Mouse (Mus musculus) heart, embryonic 12.5 days (tissue): ENCODE results near the gene Slc35e3. TPM values are rescaled to one million over a fixed set of nuclear protein-coding genes. Genes with fewer than 3 reads are reported as not detected.

Experiments used
- ATAC-seq: fragments of 200-750 bp; cut with Nextera tagmentation; 2 replicates; pipeline ENCODE4 v1.8.0; 2017; ENCODE audit warnings: moderate TSS enrichment, moderate library complexity; ENCODE audit not compliant: insufficient number of reproducible peaks, low FRiP score
- H3K27ac ChIP-seq: fragments of 300-500 bp; sonication (generic); 2 replicates; pipeline ENCODE4 v1.5.1; 2016; ENCODE audit warnings: mild to moderate bottlenecking, moderate library complexity; ENCODE audit not compliant: poor library complexity, severe bottlenecking
- H3K27me3 ChIP-seq: fragments of 300-500 bp; sonication (generic); replicated peaks from 2 replicates; pipeline ENCODE4 v1.6.1; 2016; ENCODE audit warnings: mild to moderate bottlenecking, moderate library complexity
- H3K36me3 ChIP-seq: fragments of 300-500 bp; sonication (generic); 2 replicates; pipeline ENCODE4 v1.6.1; 2016; ENCODE audit warnings: mild to moderate bottlenecking, moderate library complexity
- H3K4me1 ChIP-seq: fragments of 300-500 bp; sonication (generic); replicated peaks from 2 replicates; pipeline ENCODE4 v1.6.1; 2016; ENCODE audit warnings: mild to moderate bottlenecking
- H3K4me2 ChIP-seq: fragments of 300-500 bp; sonication (generic); 2 replicates; pipeline ENCODE4 v1.6.1; 2016; ENCODE audit warnings: mild to moderate bottlenecking, moderate library complexity
- H3K4me3 ChIP-seq: fragments of 300-500 bp; sonication (generic); 2 replicates; pipeline ENCODE4 v1.5.1; 2016; ENCODE audit warnings: mild to moderate bottlenecking
- H3K9ac ChIP-seq: fragments of 300-500 bp; sonication (generic); 2 replicates; pipeline ENCODE4 v1.6.1; 2016; ENCODE audit warnings: mild to moderate bottlenecking, moderate library complexity
- H3K9me3 ChIP-seq: fragments of 300-500 bp; sonication (generic); replicated peaks from 2 replicates; pipeline ENCODE4 v1.6.1; 2016; ENCODE audit warnings: mild to moderate bottlenecking, moderate library complexity
- WGBS: fragments of 180-500 bp; shearing (Covaris S2); methylation state at CpG from one replicate; pipeline ENCODE4 v1.1.7; 2016; 5-methylcytosine and 5-hydroxymethylcytosine counted together
- polyA plus RNA-seq: library from polyadenylated mRNA; unstranded; fragments of >200 nt; fragmentation: Nextera tagmentation; extraction: Ambion mirVana; gene quantifications from 2 replicates; pipeline ENCODE4 v1.2.1, GENCODE M21; 2016

The Slc35e3 gene
- polyA plus RNA-seq: 13.0 and 14.5 TPM in 2 replicates

DNA sequence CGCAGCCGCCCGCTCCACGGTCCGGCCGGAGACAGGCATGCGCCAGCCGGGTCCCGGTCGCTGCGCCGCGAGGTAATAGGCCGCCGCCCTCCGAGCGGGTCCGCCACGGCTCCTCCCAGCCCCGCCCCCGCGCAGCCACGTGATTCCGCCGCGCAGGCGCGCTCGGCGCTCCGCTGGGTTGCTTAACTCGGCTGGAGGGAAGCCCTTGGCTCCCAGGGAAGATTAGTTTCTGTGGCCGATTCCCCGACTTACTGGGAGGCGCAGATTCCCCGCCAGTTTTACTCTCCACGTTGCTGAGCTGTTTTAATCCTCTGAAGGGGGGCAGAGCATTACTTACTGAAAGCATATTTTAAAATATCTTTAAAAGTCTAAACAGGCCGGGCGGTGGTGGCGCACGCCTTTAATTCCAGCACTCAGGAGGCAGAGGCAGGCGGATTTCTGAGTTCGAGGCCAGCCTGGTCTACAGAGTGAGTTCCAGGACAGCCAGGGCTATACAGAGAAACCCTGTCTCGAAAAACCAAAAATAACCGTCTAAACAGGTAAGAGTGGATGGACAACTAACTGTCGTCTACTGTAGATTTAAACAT, at the start of gene Slc35e3:
Gene Slc35e3, minus strand, starts transcription at position 69 of the 587 bp plus-strand sequence.
- peaks cover 27% of the 10 kb centered on the region for H3K4me1 ChIP-seq
- WGBS: 12% methylated on average over 46 of the region's 46 CpGs
- peak within 1 kb of the TSS; percentile 61 for H3K9ac ChIP-seq
- peaks cover 26% of the 10 kb centered on the region for H3K36me3 ChIP-seq
- H3K27me3 ChIP-seq: no peaks in the 10 kb centered on the region
- H3K9me3 ChIP-seq: peaks cover 4% of the 10 kb centered on the region; the same call in 1 of the 2 replicates
- H3K4me2 ChIP-seq: peak within 1 kb of the TSS; percentile 76
- H3K4me3 ChIP-seq: peak within 1 kb of the TSS; percentile 58
- ATAC-seq: peak; percentile 98
- peak within 1 kb of the TSS; percentile 54; the same call in 1 of the 2 replicates for H3K27ac ChIP-seq

- Histone ChIP-seq H3K4me3 (no peak overlapping the region), H3K9me3 (0 out of 2 replicates have a peak, but pooled peaks cover 3% of the 10 kb centered on the region), H3K4me2 (no peak overlapping the region), H3K27ac (no peak overlapping the region), H3K9ac (no peak overlapping the region), H3K4me1 (peaks cover 20% of the 10 kb centered on the region), H3K27me3 (no peaks in the 10 kb centered on the region), H3K36me3 (0 out of 2 replicates have a peak, but pooled peaks cover 2% of the 10 kb centered on the region)
- ATAC-seq: no peak
- WGBS: 75% methylated on average over 4 of the region's 4 CpGs
Observed at GRCm38 (mm10) chr10:117795206-117795605, 49.0 kb upstream of the Slc35e3 start.

- no peak for ATAC-seq
- no peak overlapping the region for H3K9ac ChIP-seq
- H3K4me3 ChIP-seq: 0 out of 2 replicates have a peak overlapping the region, but pooled peaks have one; percentile 97
- H3K27me3 ChIP-seq: no peaks in the 10 kb centered on the region
- 58% methylated on average over 11 of the region's 11 CpGs for WGBS
- 0 out of 2 replicates have a peak, but pooled peaks cover 3% of the 10 kb centered on the region for H3K9me3 ChIP-seq
- H3K4me1 ChIP-seq: peaks cover 20% of the 10 kb centered on the region
- peak overlapping the region; percentile 88 for H3K4me2 ChIP-seq
- peak overlapping the region; percentile 75; the same call in 1 of the 2 replicates for H3K27ac ChIP-seq
- peaks cover 8% of the 10 kb centered on the region; the same call in 1 of the 2 replicates for H3K36me3 ChIP-seq
Observed at GRCm38 (mm10) chr10:117793436-117794030, 47.4 kb upstream of the Slc35e3 start.

DNA sequence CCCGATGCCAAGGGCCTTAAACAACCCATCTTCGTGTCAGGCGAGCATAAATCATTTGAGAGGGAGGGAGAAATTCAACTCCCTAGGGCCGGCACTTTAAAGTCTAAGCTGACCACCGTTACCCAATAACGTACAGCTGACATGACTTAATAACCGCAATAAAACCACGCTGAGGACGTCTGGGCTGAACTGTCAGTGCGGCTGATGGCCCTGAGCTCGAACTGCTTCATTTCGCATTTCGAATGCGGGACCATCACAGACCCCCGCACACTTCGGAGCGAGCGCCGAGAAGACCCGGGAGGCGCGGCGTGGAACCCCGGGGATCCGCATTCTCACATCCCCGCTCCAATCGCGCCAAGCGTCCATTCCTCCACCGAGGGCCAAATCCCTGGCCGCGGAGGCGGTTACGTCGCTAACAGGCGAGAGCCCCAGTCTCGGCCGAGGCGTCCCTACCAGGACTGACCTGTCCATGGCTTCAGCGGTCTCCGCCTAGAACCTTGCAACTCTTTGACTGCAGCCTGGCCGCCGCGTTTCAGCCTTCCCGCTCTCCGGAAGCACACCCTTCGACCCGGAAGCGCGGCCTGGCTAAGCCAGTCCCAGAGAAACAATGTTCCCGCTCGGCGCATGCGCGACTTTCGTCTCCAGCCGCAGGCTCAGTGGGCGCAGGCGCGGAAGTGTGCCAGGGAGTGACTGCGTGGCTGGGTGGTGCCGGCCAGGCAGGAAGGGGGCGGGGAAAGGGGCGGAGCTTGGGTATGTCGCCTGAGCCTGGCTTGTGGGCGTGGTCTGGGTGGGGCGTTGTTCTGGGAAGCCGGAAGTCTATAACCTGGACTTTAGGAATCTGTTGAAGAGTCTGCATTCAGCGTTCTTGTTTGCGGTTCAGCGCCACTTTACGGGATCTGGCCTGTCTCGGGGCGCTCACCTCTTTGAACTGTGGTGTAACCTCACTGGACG, 46.3 kb upstream of the Slc35e3 start, which contains the start of gene Nup107:
Gene Nup107, minus strand, starts transcription at position 565 of the 951 bp plus-strand sequence.
- WGBS: under 1% methylated on average over 75 of the region's 75 CpGs
- peak within 1 kb of the TSS; percentile 88 for H3K4me2 ChIP-seq
- ATAC-seq: peak; percentile 97
- peak within 1 kb of the TSS; percentile 89 for H3K9ac ChIP-seq
- H3K9me3 ChIP-seq: 0 out of 2 replicates have a peak, but pooled peaks cover 3% of the 10 kb centered on the region
- H3K4me1 ChIP-seq: peaks cover 20% of the 10 kb centered on the region
- H3K4me3 ChIP-seq: peak within 1 kb of the TSS; percentile 97
- H3K27ac ChIP-seq: peak within 1 kb of the TSS; percentile 75
- peaks cover 15% of the 10 kb centered on the region for H3K36me3 ChIP-seq
- no peaks in the 10 kb centered on the region for H3K27me3 ChIP-seq

- no peak for ATAC-seq
- peak overlapping the region; percentile 88 for H3K4me2 ChIP-seq
- 89% methylated on average over 2 of the region's 2 CpGs for WGBS
- H3K27me3 ChIP-seq: no peaks in the 10 kb centered on the region
- 0 out of 2 replicates have a peak, but pooled peaks cover under 1% of the 10 kb centered on the region for H3K9me3 ChIP-seq
- peaks cover 20% of the 10 kb centered on the region for H3K4me1 ChIP-seq
- H3K36me3 ChIP-seq: peaks cover 28% of the 10 kb centered on the region
- no peak overlapping the region for H3K27ac ChIP-seq
- H3K9ac ChIP-seq: peak overlapping the region; percentile 89
- peak overlapping the region; percentile 97 for H3K4me3 ChIP-seq
Observed at GRCm38 (mm10) chr10:117791171-117791470, 45.0 kb upstream of the Slc35e3 start.

DNA sequence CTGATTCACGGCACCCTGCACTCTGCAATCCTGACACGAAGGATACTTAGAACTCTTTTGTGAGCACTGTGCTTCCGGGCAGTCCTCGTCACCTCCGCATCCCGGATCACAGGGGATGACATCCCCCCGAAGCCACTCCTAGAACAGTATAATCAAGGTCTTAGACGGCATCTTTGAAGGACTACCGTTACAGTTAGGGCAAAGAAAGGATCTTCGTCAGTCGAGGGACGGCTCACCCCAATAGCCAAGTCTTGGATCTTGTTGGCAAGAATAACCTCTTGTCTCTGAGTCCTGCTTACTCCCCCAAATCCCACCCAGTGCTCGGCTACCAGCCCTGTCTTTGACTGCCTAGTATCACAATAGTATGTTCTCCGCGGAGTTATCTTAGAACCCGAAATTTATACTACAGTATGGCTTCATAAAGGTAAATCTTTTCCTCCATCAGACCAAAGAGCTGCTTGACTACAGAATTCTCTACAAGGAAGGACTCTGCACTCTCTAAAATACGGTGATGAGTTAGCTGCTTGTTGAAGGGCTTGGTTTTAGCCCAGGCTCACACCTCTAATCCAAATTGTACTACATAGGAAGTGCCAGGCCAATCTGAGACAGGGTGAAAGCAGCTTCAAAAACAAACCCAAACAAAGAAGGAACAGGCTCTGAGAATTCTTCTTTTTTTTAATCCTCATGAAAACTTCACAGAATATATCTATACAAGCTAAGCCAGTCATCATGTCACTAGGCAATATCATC, 44.4 kb upstream of the Slc35e3 start:
- no peaks in the 10 kb centered on the region for H3K27me3 ChIP-seq
- no peak overlapping the region for H3K4me3 ChIP-seq
- peak overlapping the region; percentile 89; the same call in 1 of the 2 replicates for H3K9ac ChIP-seq
- H3K4me1 ChIP-seq: peaks cover 20% of the 10 kb centered on the region
- peaks cover 33% of the 10 kb centered on the region for H3K36me3 ChIP-seq
- H3K9me3 ChIP-seq: no peaks in the 10 kb centered on the region
- ATAC-seq: no peak
- WGBS: 94% methylated on average over 17 of the region's 17 CpGs
- peak overlapping the region; percentile 88 for H3K4me2 ChIP-seq
- no peak overlapping the region for H3K27ac ChIP-seq

GRCm38 (mm10) chr10:117790011-117790410, 43.8 kb upstream of the Slc35e3 start:
- H3K9ac ChIP-seq: no peak overlapping the region
- no peak overlapping the region for H3K27ac ChIP-seq
- peaks cover 39% of the 10 kb centered on the region for H3K36me3 ChIP-seq
- no peak overlapping the region for H3K4me2 ChIP-seq
- H3K4me3 ChIP-seq: no peak overlapping the region
- H3K9me3 ChIP-seq: no peaks in the 10 kb centered on the region
- WGBS: 86% methylated on average over 1 of the region's 1 CpGs
- peaks cover 20% of the 10 kb centered on the region for H3K4me1 ChIP-seq
- ATAC-seq: no peak
- H3K27me3 ChIP-seq: no peaks in the 10 kb centered on the region

- 87% methylated on average over 7 of the region's 7 CpGs for WGBS
- no peak for ATAC-seq
- peaks cover 75% of the 10 kb centered on the region for H3K36me3 ChIP-seq
Observed at GRCm38 (mm10) chr10:117784646-117785045, 38.5 kb upstream of the Slc35e3 start.

DNA sequence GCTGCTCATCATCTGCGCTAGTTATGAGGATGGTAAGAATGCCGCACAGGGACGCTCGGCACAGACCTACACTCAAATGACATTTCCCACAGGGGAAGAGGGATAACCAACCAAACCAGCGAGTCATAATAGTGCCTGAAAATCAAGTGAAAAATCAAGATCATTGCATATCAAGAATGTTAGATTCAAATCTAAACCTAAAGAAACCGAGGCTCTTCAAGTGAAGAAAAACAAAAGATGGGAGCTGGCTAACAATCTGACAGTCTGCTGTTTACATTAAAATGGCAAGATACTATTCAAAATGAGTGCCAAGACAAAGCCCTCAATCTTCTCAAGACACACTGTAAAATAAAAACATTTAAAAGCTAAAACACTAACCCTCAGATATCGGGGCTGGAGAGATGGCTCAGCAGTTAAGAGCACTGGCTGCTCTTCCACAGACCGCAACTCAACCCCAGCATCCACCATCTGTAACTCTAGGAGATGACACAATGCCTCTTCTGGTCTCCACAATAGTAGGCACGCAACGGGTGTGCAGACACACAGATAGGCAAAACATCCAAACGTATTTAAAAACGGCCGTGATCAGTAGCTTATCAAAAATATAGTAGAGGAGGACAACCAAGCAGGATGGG, 37.7 kb upstream of the Slc35e3 start:
- no peak overlapping the region for H3K4me3 ChIP-seq
- H3K27ac ChIP-seq: no peak overlapping the region
- ATAC-seq: no peak
- no peak overlapping the region for H3K4me2 ChIP-seq
- no peaks in the 10 kb centered on the region for H3K9me3 ChIP-seq
- WGBS: 91% methylated on average over 13 of the region's 13 CpGs
- H3K9ac ChIP-seq: no peak overlapping the region
- no peaks in the 10 kb centered on the region for H3K4me1 ChIP-seq
- no peaks in the 10 kb centered on the region for H3K27me3 ChIP-seq
- peaks cover 80% of the 10 kb centered on the region for H3K36me3 ChIP-seq

More at GRCm38 (mm10) chr10:117784646-117785045, 38.5 kb upstream of the Slc35e3 start:
- H3K4me2 ChIP-seq: no peak overlapping the region
- no peak overlapping the region for H3K4me3 ChIP-seq
- H3K9ac ChIP-seq: no peak overlapping the region
- no peak overlapping the region for H3K27ac ChIP-seq
- H3K9me3 ChIP-seq: no peaks in the 10 kb centered on the region
- no peaks in the 10 kb centered on the region for H3K27me3 ChIP-seq
- H3K4me1 ChIP-seq: no peaks in the 10 kb centered on the region
